Mouse (Mus musculus): ENCODE data around the gene Adamtsl2.

The Adamtsl2 gene

DNA sequence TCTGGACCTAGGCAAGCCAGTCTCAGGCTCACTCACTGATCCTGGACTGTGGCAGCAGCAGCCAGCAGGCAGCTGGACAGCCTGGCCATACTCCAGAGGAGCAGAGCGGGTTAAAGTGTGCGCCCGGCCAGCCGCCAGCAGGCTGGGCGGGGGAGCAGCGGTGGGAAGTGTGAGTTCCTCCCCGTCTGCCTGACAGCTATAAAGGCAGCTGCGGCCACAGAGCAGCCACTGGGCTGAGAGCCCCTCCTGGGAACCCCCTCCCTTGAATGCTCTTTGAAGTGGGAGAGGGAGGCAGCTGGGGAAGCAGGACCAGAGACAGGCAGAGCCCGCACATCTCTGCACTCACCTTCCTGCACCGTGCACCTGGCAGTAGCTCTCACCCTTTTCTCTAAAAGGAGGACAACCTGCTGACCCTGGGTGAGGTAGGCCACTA, at the start of gene Adamtsl2:
Gene Adamtsl2 (plus strand): TSS at position 228 of the 433 bp plus-strand sequence.
- DNase-seq (ENCODE audit: low spot score): peak; percentile 75

DNA sequence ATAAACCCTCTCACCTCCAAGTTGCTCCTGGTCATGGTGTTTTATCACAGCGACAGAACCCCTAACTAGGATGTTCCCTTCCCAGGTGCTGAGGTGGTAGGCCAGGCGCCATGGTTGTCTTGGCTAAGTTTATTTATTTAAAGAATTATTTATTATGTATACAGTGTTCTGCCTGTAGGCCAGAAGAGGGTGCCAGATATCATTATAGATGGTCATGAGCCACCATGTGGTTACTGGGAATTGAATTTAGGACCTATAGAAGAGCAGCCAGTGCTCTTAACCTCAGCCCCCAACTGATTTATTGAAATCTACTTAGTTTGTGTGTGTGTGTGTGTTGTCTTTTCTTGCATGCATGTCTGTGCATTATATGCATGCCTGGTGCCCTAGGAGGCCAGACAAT, 46.8 kb upstream of the Adamtsl2 start:
- DNase-seq (ENCODE audit: low spot score): no peak

DNA sequence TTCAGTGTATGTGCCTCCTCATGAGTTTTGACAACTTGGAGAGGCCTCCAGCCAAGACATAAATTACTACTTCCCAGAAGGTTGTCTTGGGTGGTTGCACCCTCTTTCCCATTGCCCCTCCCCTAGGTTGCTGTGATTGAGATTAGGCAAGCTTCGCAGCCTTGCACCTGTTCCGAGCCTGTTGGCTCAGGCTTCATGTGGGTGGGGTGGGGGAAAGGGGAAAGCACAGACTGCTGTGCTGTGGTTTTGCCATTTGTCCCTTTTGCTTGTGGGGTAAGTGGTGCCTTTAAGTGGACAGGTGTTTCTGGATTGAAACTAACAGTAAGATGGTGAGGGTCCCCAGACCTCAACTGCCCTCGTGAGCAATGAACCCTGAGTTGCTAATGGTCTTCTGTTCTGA, 43.2 kb upstream of the Adamtsl2 start:
- no peak for DNase-seq (ENCODE audit: low spot score)

DNA sequence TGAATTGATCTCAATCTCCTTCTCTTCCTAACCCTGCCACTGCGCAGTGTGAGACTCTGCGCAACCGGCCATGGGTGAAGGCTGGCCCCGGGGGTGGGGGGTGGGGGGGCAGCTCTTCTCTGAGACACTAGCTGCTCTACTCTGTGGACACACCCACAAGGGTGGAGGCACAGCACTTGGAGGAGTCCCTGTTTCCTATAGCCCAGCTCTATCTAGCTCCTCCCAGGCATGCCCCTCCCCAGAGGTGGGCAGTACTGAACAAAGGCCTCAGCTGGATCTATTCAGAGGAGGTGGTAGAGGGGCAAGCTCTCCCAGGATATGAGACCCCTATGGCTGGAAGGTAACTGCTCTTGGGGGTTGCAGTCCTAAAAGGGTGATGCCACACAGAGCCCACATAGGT, 42.2 kb upstream of the Adamtsl2 start:
- no peak for DNase-seq (ENCODE audit: low spot score)

DNA sequence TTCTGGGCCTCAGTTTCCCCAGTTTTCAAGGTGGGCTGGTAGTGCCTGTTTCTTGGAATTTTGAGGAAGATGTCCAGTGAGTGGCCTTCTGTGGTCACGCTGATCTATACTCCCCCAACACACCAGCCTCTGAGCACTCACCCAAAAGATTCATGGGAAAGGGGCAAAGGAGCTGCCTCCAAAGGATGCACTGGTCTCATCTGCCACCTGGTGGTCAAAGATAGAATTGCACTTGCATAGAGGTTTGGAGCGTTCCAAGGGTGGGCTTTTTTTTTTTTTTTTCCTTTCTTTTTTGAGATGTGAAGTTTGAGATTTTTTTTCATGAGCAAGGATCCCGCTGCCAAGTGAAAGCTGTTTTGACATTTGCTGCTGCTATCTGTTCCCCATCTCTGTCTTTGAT, 40.6 kb upstream of the Adamtsl2 start:
- DNase-seq (ENCODE audit: low spot score): peak; percentile 76

DNA sequence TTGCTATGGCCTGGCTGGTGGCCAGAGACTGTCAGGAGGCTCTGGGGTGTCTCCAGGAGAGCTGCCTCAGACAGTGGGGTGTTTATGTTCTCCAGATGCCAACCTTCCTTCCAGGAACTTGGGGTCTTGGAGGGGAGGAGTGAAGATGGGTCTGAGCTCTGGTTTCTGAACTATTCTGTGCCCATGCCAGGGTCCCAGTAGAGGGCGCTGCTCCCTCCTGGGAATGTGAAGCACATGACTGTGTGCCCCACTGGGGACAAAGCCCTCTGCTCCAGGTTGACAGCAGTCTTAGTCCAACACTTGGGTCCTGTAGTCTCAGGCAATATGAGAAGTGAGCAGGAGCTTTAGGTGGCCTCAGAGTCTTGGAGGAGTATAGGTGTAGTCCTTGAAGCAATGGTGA, 39.9 kb upstream of the Adamtsl2 start:
- no peak for DNase-seq (ENCODE audit: low spot score)

DNA sequence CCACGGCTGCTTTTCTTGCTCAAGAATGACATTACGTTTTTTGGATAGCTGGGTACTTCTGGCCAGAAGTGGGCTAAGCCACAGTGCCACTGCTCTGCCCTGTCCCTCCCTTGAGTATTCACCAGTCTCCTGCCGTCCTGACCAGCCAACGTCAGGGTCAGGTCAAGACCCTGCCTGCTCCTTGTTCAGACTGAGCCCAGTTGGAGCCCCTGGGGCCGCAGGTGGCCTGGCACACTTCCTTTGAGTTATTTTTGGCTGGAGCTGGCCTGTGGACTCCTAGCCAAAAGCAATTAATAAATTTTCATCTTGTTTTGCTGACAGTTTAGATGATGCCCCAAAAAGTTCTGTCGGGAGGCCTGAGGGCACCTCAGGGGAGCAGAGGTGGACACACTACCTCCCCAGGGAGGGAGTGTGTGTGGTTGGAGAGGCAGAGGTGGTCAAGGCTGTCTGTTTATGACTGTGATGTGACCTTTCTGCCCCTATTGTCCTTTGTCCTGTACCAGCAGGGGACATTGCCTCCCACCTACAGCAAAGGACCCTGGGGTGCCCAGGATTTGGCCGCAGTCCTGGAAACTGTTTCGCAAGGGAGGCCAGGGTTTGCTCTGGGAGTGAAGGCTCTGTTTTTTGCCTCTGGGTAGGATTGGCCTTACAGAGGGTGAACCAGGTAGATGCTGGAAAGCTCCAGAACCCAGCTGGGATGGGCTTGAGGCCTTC, 36.9 kb upstream of the Adamtsl2 start:
- DNase-seq (ENCODE audit: low spot score): no peak

DNA sequence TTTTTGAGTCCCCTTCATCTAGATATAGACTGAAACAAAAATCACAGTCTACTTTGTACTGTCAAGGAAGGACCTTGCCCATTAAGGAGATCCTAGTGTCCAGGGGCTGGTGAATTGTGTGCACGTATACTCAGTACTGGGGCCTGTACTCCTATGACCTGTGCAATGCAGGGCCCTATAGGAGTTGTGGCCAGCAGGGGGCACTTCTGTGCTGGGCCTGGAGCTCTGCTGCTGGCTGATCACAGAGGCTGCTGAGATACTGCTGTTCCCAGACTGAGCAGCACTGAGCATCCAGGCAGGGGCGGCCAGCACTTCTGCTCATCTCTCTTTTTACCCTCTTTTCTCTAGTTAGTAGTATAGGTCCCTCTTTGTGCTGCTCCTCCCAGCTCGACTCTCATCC, 35.7 kb upstream of the Adamtsl2 start:
- peak; percentile 78 for DNase-seq (ENCODE audit: low spot score)

DNA sequence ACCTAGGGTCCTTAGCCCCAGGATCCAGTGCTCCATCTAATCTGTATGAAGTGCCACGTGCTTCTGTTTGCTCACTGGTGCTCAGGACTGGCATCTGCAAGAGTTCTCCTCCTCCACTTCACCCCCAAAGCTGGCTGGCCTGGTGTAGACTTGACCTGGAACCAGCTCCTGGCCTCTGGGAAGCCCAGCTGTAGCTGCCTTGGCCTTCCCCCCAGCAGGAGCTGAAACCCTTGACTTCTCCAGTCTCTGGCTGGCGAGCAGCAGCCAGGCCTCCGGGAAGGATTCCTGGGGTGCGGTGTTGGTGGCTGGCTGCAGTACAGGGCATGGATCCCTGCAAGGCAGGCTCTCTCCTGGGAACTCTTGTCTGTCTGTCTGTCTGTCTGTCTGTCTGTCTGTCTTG, 35.0 kb upstream of the Adamtsl2 start:
- no peak for DNase-seq (ENCODE audit: low spot score)

DNA sequence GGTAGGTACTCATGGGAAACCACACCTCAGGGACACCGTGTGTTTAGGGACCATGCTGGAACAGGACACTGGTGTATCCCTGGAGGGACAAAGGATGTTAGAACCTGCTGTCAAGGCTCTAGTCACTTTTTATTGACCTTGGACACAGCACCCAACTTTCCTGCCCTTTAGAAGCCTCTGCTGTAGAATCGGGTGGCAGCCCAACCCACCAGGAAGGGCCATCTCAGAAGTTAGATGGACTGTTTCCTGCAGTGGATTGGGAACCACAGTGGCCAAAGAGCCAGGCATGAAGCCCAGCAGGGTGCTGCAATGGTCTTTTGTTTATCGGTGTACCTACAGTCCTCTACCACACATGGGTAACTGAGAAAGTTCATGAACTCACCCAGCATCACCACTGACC, 34.5 kb upstream of the Adamtsl2 start:
- DNase-seq (ENCODE audit: low spot score): no peak

DNA sequence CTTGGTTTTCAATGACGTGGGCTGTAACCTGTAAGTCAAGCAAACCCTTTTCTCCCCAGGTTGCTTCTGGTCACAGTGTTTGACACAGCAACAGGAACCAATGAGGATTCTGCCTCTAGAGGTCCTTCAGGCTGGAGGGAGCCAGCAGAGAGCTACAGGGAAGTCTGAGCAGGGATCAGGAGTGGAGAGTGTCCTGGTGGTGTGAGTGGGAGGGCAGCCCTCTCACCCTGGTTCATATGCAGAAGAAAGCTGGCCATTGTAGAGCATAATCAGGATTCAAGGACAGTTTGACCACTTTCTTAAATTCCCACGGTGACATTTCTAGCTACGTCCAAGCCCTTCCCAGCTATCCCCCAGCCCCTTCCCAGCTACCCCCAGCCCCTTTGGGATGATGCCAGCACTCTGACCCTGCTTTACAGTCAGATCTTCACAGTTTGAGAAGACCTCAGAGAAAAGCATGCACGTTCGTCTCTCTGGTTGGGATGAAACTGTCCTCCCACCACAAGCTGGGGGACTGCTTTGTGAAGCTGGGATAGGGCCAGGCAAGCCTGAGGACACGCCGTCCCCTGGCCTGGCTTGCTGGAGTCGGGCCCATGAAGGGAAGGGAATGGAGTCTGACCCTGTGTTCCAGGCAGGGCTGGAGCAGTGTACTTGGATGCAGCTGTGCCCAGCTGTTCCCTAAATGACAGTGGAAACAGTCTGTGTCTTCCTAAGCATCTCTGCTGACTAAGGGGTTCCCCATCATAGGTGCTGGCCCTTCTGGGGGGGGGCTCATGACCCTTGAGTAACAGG, 33.0 kb upstream of the Adamtsl2 start:
- DNase-seq (ENCODE audit: low spot score): no peak

DNA sequence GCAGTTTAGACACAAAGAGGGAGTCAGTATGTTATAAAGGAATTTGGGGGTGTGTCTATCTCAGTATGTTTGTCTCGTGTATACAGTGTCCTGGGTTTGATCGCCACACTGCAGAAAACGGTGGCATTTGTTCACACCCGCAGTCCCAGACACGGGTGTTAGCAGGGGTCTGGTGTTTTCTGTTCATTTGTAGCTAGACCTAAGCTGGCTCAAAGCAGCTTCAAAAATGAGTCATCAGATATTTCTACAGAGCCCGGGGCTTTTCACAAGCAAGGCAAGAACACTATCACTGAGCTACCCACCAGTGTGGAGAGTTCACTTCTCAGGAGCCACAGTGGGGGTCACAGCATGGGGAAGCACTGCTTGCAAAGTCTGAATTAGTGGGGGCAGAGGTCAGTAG, 29.8 kb upstream of the Adamtsl2 start:
- DNase-seq (ENCODE audit: low spot score): no peak

DNA sequence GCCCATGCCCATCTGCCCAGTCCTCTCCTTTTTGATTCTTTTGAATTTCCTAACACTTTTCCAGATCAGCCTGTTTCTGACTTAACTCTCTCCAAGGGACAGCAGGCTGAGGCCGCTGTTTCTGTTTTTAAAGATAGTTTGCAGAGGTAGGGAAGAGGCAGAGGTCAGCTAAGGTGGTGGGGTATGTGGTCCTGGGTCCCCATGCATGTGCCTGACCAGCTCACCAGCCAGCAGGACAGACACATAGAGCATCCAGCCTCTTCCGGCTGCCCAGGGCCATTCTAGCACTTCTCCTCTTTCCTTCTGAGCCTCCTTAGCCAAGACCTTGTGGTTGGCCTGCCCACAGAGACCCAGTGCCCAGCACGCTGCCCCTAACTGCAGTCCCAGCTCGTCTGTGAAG, 20.9 kb upstream of the Adamtsl2 start:
- no peak for DNase-seq (ENCODE audit: low spot score)

DNA sequence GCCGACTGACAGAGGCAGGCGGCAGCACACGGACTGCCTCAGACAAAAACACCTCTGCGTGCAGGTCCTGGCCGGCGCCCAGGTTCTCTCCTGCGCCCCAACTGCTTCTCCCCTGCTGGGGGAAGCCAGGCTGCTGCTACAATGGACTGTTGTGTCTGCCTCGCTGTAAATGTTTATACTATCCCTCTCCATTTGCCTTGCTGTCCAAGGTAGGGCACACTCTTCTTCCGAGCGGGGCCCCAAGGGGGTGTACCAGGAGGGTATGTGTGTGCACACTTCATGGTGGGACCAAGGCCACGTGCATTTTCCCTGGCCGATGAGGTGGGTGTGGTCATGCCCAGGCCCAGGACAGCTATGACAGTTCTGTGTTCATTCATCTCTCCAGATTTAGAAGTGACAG, 20.4 kb upstream of the Adamtsl2 start:
- no peak for DNase-seq (ENCODE audit: low spot score)

DNA sequence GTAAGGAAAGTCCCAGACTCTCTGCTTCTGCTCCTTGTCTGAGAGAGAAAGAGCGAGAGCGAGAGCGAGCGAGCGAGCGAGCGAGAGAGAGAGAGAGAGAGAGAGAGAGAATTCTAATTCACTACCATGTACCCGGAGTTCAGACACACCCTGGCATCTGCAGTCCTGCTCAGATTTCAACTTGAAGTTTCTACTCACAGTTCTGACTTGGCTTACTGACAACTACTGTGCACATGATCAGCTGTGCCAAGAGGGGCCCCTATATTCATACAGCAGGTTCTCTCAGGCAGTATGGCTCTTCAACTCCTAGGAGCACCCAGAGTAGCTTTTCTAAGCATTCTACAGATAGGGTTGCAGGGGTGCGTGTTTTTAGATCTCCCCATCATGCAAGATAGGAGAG, 20.0 kb upstream of the Adamtsl2 start:
- no peak for DNase-seq (ENCODE audit: low spot score)

DNA sequence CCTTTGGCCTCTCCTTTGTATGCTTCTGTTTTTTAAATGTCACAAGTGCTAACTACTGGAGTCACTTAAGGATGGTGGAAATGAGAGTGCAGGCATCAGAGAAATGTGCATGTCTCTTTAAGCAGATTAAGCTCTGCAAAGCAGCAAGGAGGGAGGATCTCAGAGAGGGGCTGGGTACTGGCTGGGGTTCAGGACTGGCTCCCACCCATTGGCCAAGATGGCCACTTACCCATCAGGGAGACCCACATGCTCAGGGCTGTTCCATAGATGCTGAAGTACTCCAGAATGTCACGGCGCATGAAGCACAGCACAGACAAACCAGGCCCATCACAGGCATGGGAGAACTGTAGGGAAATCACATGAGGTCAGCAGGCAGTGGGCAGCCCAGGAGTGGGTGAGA, 12.1 kb upstream of the Adamtsl2 start:
- DNase-seq (ENCODE audit: low spot score): no peak

DNA sequence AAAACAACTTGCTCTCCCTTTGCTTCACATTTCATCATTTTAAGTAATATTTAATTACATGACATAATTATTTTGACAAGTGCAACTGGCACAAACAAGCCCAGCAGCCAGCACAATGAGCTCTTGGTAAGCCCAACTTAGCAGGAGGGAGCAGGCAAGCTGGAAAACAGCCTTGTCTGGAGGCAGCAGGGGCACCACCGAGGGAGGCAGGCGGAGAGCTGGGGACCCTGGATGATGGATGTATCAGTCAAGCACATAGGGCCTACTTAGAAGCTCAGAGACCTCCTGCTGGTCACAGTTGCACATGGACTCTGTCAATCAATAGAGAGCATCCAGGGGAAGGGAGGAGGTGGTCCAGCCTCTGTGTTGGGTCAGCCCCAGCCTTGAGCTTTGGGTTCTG, 11.2 kb upstream of the Adamtsl2 start:
- DNase-seq (ENCODE audit: low spot score): no peak

DNA sequence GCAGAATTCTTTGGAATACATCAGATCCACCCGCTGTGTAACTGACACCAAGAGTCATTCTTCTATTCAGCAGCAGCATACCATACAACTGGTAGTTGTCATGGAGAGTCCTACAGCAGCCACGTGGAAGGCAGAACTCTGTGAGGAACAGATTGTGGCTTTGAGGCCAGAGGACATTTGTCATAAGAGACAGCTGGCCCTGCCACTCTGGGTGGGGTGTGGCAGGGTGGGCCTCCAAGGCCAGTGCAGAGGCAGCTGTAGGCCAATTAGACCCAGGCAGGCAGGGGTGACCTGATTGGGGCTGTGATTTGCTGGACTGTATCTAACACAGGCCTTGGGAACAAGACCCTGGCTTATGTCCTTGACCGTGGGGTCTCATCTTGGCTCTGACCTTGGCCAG, 9.5 kb upstream of the Adamtsl2 start:
- no peak for DNase-seq (ENCODE audit: low spot score)

DNA sequence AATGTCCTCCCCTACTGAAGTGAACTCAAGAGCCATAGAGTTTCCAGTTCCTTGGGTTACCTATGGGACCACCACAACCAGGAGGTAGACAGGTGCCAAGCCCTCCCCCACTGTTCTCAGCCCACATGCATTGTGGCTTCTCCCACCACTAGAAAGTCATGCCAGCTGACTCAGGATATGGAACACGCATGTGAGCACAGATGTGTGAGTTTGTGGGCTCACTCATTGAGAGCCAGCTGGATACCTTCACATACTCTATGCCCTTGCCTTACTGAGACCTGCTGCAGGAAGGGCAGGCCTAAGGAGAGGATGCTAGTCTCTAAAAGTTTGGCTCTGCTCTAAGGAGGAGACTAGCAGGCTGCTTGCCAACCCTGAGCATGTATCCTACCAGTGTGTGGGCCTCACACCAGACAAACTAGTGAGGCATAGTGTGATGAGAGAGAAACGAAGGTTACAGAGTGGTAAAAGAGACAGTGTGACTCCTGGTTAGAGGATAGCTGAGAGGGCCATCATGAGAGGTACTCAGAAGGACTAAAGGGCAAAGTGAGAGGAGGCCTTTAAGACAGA, 8.8 kb upstream of the Adamtsl2 start:
- DNase-seq (ENCODE audit: low spot score): no peak

DNA sequence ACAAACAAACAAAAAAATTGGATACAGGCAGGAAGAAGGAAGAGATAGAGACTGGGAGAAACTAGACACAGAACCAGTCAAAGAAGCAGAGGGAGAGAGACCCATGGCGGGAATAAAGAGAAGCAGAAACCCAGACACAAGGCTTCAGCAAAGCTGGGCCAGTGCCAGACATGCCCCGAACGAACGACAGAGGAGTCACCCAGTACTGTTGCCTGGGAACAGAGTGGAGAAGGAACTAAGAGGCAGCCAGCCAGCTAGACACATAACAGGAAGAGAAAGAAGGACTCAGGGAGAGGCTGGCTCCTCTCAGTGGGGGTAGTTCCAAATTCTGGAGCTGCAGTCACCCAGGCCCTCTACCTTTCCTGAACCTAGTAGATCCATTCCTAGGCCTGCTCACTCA, 8.0 kb upstream of the Adamtsl2 start:
- peak; percentile 57 for DNase-seq (ENCODE audit: low spot score)

DNA sequence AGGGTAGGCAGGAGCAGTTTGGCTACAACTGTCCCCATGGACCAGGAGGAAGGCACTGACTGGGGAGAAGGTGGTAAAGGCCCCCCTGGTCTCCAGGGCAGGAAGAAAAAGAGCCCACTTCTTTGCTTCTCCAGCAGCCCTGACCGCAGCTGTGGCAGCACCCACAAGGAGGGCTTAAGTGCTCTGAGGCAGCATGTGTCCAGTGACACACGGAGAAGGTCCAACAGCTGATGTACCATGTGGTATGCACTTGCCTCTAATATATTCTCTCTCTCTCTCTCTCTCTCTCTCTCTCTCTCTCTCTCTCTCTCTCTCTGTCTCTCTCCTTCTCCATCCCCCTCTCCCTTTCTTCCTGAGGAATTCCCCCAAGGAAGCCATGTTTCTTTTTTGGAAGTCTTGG, 7.2 kb upstream of the Adamtsl2 start, which contains the start of gene Mymk:
Gene Mymk (minus strand): TSS at position 202 of the 400 bp plus-strand sequence.
- DNase-seq (ENCODE audit: low spot score): no peak

DNA sequence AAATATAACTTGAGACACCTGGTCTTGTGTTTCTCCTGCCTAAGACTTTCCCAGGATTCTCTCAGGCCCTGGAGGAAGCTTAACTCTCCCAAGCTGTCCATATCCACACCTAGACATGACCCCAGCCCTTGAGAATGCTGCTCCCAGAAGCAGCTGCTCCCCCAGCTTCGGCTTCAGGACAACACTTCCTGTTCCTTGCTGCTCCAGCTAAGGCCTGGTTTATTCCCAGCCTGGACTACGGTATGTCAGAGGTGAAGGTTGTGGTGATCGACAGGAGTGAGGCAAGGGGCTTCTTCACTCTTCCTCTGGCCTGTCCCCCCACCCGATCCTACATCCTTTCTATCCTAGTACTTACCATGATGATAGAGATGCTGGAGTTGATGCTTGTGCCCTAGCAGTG, 5.8 kb upstream of the Adamtsl2 start:
- no peak for DNase-seq (ENCODE audit: low spot score)

DNA sequence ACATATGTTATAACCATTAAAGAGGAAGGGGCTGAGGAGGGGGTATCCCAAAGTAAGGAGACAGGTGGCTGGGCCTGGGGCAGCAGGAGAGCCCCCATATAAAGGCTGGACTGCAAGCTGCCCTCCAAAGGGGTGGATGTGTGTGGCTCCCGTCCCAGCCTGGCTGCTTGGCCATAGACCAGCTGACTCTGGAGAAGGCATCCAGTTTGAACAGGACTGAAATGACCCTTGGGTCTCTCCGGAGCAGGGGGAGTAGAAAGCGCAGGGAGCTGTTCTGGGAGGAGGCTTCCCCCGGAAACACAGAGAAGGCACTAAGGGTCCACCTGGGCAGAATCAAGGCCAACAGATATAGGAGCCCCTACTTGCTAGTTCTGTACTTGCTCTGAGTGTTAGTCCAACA, 4.4 kb upstream of the Adamtsl2 start:
- DNase-seq (ENCODE audit: low spot score): no peak
